8 mouse cellular contexts compared by ENCODE assay signal in the genomic region with DNA sequence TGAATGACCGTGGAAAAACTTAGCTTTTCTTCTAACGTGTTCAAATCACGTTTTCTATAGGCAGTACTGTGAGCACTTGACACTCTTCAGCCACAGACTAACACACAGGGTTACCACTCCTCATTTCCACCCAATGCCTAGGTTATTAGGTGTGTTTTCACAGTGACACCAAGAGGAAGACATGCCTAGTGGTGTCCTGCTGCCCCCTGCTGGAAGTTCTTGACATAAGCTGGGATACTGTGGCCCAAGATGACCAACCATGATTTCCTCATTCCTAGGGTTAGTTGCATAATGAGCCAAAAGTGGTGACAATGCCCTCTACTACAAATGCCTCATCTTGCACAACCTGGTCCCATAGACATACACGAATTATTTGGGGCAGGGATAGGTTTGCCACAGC. TPM values are rescaled to one million over a fixed set of nuclear protein-coding genes. Genes with fewer than 3 reads are reported as not detected.
DNase-seq lines count a peak whose midpoint lies in the region; ATAC-seq and TF ChIP-seq lines count a peak whose summit lies in the region.

No protein-coding gene starts in this region.

- peak; percentile 55; the same call in 1 of the 2 replicates for ATAC-seq in liver, embryonic 14.5 days (ENCODE audit: insufficient read depth)
- ATAC-seq in stomach, embryonic 15.5 days (ENCODE audit: insufficient read depth, low FRiP score, low read depth): peak; percentile 74

- intact Hi-C loops in heart, postnatal 10 days (cut with DNase I): loop anchor here (1.0 to 2.0 kb wide), 2 partner anchors 38 to 131 kb away; no protein-coding TSS in a partner anchor

- TF ChIP-seq POLR2A in brain, embryonic 14.5 days (IDR thresholded peaks at IDR 0.05; ENCODE audit: borderline replicate concordance, extremely low read depth, insufficient read depth, insufficient read length, poor library complexity, severe bottlenecking): no peak

- no peak for TF ChIP-seq EP300 in liver, embryonic 14.5 days (IDR thresholded peaks at IDR 0.05; ENCODE audit: low read depth)

- H3K9me3 ChIP-seq in forebrain, embryonic 10.5 days: no peaks in the 10 kb centered on the region
- H3K9me3 ChIP-seq in liver, embryonic 14.5 days (ENCODE audit: control insufficient read depth, low read length): no peaks in the 10 kb centered on the region
- no peaks in the 10 kb centered on the region for H3K9me3 ChIP-seq in stomach, embryonic 15.5 days

- H3K27me3 ChIP-seq in forebrain, embryonic 10.5 days (ENCODE audit: poor library complexity, severe bottlenecking): no peaks in the 10 kb centered on the region
- no peaks in the 10 kb centered on the region for H3K27me3 ChIP-seq in liver, embryonic 14.5 days (ENCODE audit: control insufficient read depth, insufficient read depth, low read length)
- H3K27me3 ChIP-seq in stomach, embryonic 15.5 days (replicated peaks): no peaks in the 10 kb centered on the region

- no peak overlapping the region for H3K9ac ChIP-seq in liver, embryonic 14.5 days (replicated peaks)
- H3K9ac ChIP-seq in stomach, embryonic 15.5 days: no peak overlapping the region

- DNase-seq in CD8-positive naive resting alpha-beta T cell, adult 2 months (ENCODE audit: low read depth in 2 of 2, low spot score in 2 of 2): peak; percentile 46 to 62
- DNase-seq in brain, embryonic 14.5 days (ENCODE audit: low read depth): peak; percentile 82
- peak; percentile 74 for DNase-seq in forebrain, embryonic 10.5 days (ENCODE audit: extremely low spot score, low spot score)
- peak; percentile 88 to 94 for DNase-seq in heart, postnatal 10 days
- peak; percentile 93 to 95 for DNase-seq in kidney, postnatal 36 days
- DNase-seq in liver, embryonic 14.5 days (ENCODE audit: low read depth in 3 of 3, low spot score in 3 of 3): peak; percentile 60 to 63 (median 61)
- peak; percentile 79 for DNase-seq in neural tube, embryonic 10.5 days (ENCODE audit: extremely low spot score, low spot score)

- H3K4me1 ChIP-seq in forebrain, embryonic 10.5 days: peaks cover 20% of the 10 kb centered on the region
- H3K4me1 ChIP-seq in liver, embryonic 14.5 days (replicated peaks; ENCODE audit: control insufficient read depth in 2 of 2, insufficient read depth in 2 of 2, low read length in 1 of 2): peaks cover 0 to 13% of the 10 kb centered on the region in 2 experiments; a peak in 3 of 4 replicates
- H3K4me1 ChIP-seq in stomach, embryonic 15.5 days: 0 out of 2 replicates have a peak, but pooled peaks cover 16% of the 10 kb centered on the region

- 44% methylated on average over 4 of the region's 4 CpGs for WGBS in forebrain, embryonic 10.5 days
- WGBS in liver, embryonic 14.5 days (ENCODE audit: insufficient replicate concordance): 25% methylated on average over 4 of the region's 4 CpGs
- WGBS in stomach, embryonic 15.5 days: 28% methylated on average over 4 of the region's 4 CpGs

- TF ChIP-seq CTCF in brain, embryonic 14.5 days (IDR thresholded peaks at IDR 0.05; ENCODE audit: borderline replicate concordance, extremely low read depth, insufficient read depth, insufficient read length): peak; percentile 77; the same call in 1 of the 2 replicates
- TF ChIP-seq CTCF in liver, embryonic 14.5 days (IDR thresholded peaks at IDR 0.05; ENCODE audit: low read depth): peak; percentile 92

- peaks cover 48% of the 10 kb centered on the region for H3K36me3 ChIP-seq in forebrain, embryonic 10.5 days (replicated peaks)
- H3K36me3 ChIP-seq in liver, embryonic 14.5 days (replicated peaks; ENCODE audit: control insufficient read depth, insufficient read depth, low read depth): peaks cover 16% of the 10 kb centered on the region
- peaks cover 22% of the 10 kb centered on the region for H3K36me3 ChIP-seq in stomach, embryonic 15.5 days

- no peak overlapping the region for H3K4me2 ChIP-seq in liver, embryonic 14.5 days (ENCODE audit: low read depth)
- no peak overlapping the region for H3K4me2 ChIP-seq in stomach, embryonic 15.5 days

- H3K4me3 ChIP-seq in forebrain, embryonic 10.5 days: no peak overlapping the region
- no peak overlapping the region for H3K4me3 ChIP-seq in liver, embryonic 14.5 days (ENCODE audit: insufficient read depth in 1 of 2, low read depth in 2 of 2, low read length in 2 of 2)
- no peak overlapping the region for H3K4me3 ChIP-seq in stomach, embryonic 15.5 days (replicated peaks)

- no peak overlapping the region for H3K27ac ChIP-seq in forebrain, embryonic 10.5 days
- H3K27ac ChIP-seq in liver, embryonic 14.5 days: no peak overlapping the region
- no peak overlapping the region for H3K27ac ChIP-seq in stomach, embryonic 15.5 days

RNA-seq across cellular contexts. Expression of gene Umps, which starts 16.0 kb away (rescaled TPM):
- polyA plus RNA-seq in brain, embryonic 14.5 days (2012; rRNA removed): 17.6 and 18.8 TPM in 2 replicates
- 107 and 111 TPM in 2 replicates for polyA plus RNA-seq in forebrain, embryonic 10.5 days (2016; fragmentation: Nextera tagmentation; extraction: Ambion mirVana)
- 10 to 100 TPM; 12.0 to 12.1 TPM for total RNA-seq in heart, postnatal 10 days (2021)
- polyA plus RNA-seq in liver, embryonic 14.5 days (2012; rRNA removed): 15.2 and 23.7 TPM in 2 replicates
- polyA plus RNA-seq in liver, embryonic 14.5 days (2014; fragmentation: Nextera tagmentation; extraction: Ambion mirVana): 38.9 and 40.2 TPM in 2 replicates
- polyA plus RNA-seq in stomach, embryonic 15.5 days (2015; fragmentation: Nextera tagmentation; extraction: Ambion mirVana): 56.3 and 61.1 TPM in 2 replicates
